ENCODE assay signal across 8 mouse cellular contexts in genomic region chr4:126096464-126097111, GRCm38 (mm10). TPM values are rescaled to one million over a fixed set of nuclear protein-coding genes. Genes with fewer than 3 reads are reported as not detected.
DNase-seq lines count a peak whose midpoint lies in the region; ATAC-seq and TF ChIP-seq lines count a peak whose summit lies in the region.

Lsm10 (plus strand) TSS chr4:126096623.

- peak; percentile 92 for DNase-seq in c-Kit-positive CD71-positive TER-119-positive erythroid progenitor cells, embryonic 14.5 days (ENCODE audit: low spot score)
- DNase-seq in heart, postnatal 10 days: peak; percentile 96
- peak; percentile 66 for DNase-seq in large intestine, adult 2 months (ENCODE audit: low read depth, low spot score)
- DNase-seq in liver, postnatal 0 days: peak; percentile 95
- DNase-seq in testis, postnatal 10 days (ENCODE audit: low spot score): peak; percentile 94

- peak within 1 kb of the TSS; percentile 90 for H3K4me3 ChIP-seq in E14TG2a.4 (replicated peaks; ENCODE audit: low read length)
- peak within 1 kb of the TSS; percentile 66 for H3K4me3 ChIP-seq in forebrain, embryonic 13.5 days
- H3K4me3 ChIP-seq in liver, postnatal 0 days (ENCODE audit: low read depth, low read length): peak within 1 kb of the TSS; percentile 60
- peak within 1 kb of the TSS; percentile 61 for H3K4me3 ChIP-seq in neural tube, embryonic 14.5 days (ENCODE audit: low read depth, low read length)

- no peaks in the 10 kb centered on the region for H3K27me3 ChIP-seq in E14TG2a.4 (ENCODE audit: insufficient read depth, low read length)
- H3K27me3 ChIP-seq in forebrain, embryonic 13.5 days: no peaks in the 10 kb centered on the region
- no peaks in the 10 kb centered on the region for H3K27me3 ChIP-seq in liver, postnatal 0 days (ENCODE audit: insufficient read depth, low read length)
- no peaks in the 10 kb centered on the region for H3K27me3 ChIP-seq in neural tube, embryonic 14.5 days (ENCODE audit: control insufficient read depth, insufficient read depth, low read length)

- H3K4me2 ChIP-seq in forebrain, embryonic 13.5 days: peak within 1 kb of the TSS; percentile 69
- peak within 1 kb of the TSS; percentile 77 for H3K4me2 ChIP-seq in liver, postnatal 0 days (ENCODE audit: low read depth, low read length)
- peak within 1 kb of the TSS; percentile 54 for H3K4me2 ChIP-seq in neural tube, embryonic 14.5 days (ENCODE audit: low read depth, low read length)

- intact Hi-C loops in heart, postnatal 10 days (cut with DNase I): no loop called here

- H3K9me3 ChIP-seq in E14TG2a.4 (ENCODE audit: low read length): no peaks in the 10 kb centered on the region
- H3K9me3 ChIP-seq in forebrain, embryonic 13.5 days (replicated peaks): no peaks in the 10 kb centered on the region
- H3K9me3 ChIP-seq in liver, postnatal 0 days (ENCODE audit: low read length): no peaks in the 10 kb centered on the region
- H3K9me3 ChIP-seq in neural tube, embryonic 14.5 days (ENCODE audit: control insufficient read depth, low read length): no peaks in the 10 kb centered on the region

- no peak for TF ChIP-seq EP300 in liver, postnatal 0 days (IDR thresholded peaks at IDR 0.05; ENCODE audit: low read depth)

- no peak for TF ChIP-seq CTCF in E14TG2a.4 (conservative IDR thresholded peaks at IDR 0.05; ENCODE audit: low read length)
- no peak for TF ChIP-seq CTCF in liver, postnatal 0 days (IDR thresholded peaks at IDR 0.05; ENCODE audit: low read depth)

- ATAC-seq in forebrain, embryonic 13.5 days: peak; percentile 99
- peak; percentile 99 for ATAC-seq in liver, postnatal 0 days
- ATAC-seq in neural tube, embryonic 14.5 days (ENCODE audit: low read depth): peak; percentile 97

- peak within 1 kb of the TSS; percentile 76 for H3K9ac ChIP-seq in forebrain, embryonic 13.5 days
- peak within 1 kb of the TSS; percentile 63 for H3K9ac ChIP-seq in liver, postnatal 0 days (replicated peaks)
- peak within 1 kb of the TSS; percentile 63 for H3K9ac ChIP-seq in neural tube, embryonic 14.5 days (replicated peaks; ENCODE audit: low read depth, low read length)

- peaks cover 39% of the 10 kb centered on the region for H3K36me3 ChIP-seq in E14TG2a.4 (ENCODE audit: insufficient read depth, low read length)
- peaks cover 17% of the 10 kb centered on the region; the same call in 1 of the 2 replicates for H3K36me3 ChIP-seq in forebrain, embryonic 13.5 days (ENCODE audit: poor library complexity, severe bottlenecking)
- 0 out of 2 replicates have a peak, but pooled peaks cover 4% of the 10 kb centered on the region for H3K36me3 ChIP-seq in liver, postnatal 0 days (replicated peaks; ENCODE audit: insufficient read depth, low read length)
- H3K36me3 ChIP-seq in neural tube, embryonic 14.5 days (ENCODE audit: control insufficient read depth, insufficient read depth, low read length): no peaks in the 10 kb centered on the region

- H3K27ac ChIP-seq in forebrain, embryonic 13.5 days: peak within 1 kb of the TSS; percentile 81
- peak within 1 kb of the TSS; percentile 37; the same call in 1 of the 2 replicates for H3K27ac ChIP-seq in liver, postnatal 0 days (ENCODE audit: low read depth)
- peak within 1 kb of the TSS; percentile 78 for H3K27ac ChIP-seq in neural tube, embryonic 14.5 days (ENCODE audit: low read depth, low read length)

- H3K4me1 ChIP-seq in E14TG2a.4 (replicated peaks; ENCODE audit: low read depth, low read length): peaks cover 45% of the 10 kb centered on the region
- peaks cover 18% of the 10 kb centered on the region for H3K4me1 ChIP-seq in forebrain, embryonic 13.5 days
- peaks cover 36% of the 10 kb centered on the region for H3K4me1 ChIP-seq in liver, postnatal 0 days (ENCODE audit: insufficient read depth)
- no peaks in the 10 kb centered on the region for H3K4me1 ChIP-seq in neural tube, embryonic 14.5 days (ENCODE audit: control insufficient read depth, insufficient read depth, low read length)

- 3% methylated on average over 37 of the region's 37 CpGs for WGBS in forebrain, embryonic 13.5 days
- WGBS in large intestine, adult 2 months: under 1% methylated on average over 37 of the region's 37 CpGs
- 1% methylated on average over 36 of the region's 37 CpGs for WGBS in liver, postnatal 0 days (ENCODE audit: insufficient replicate concordance)
- 3% methylated on average over 36 of the region's 37 CpGs for WGBS in neural tube, embryonic 14.5 days

RNA-seq across cellular contexts. Expression of gene Lsm10, which starts in this region (rescaled TPM):
- polyA plus RNA-seq in forebrain, embryonic 13.5 days (2015; fragmentation: Nextera tagmentation; extraction: Ambion mirVana): 55.9 and 56.0 TPM in 2 replicates
- total RNA-seq in heart, postnatal 10 days (2021): 10 to 100 TPM; 11.0 to 14.3 TPM
- 30.7 and 31.3 TPM in 2 replicates for polyA plus RNA-seq in large intestine, adult 2 months (2012; rRNA removed)
- 24.7 and 27.7 TPM in 2 replicates for polyA plus RNA-seq in liver, postnatal 0 days (2015; fragmentation: Nextera tagmentation; extraction: Ambion mirVana)
- 46.4 and 48.3 TPM in 2 replicates for polyA plus RNA-seq in neural tube, embryonic 14.5 days (2014; fragmentation: Nextera tagmentation; extraction: Ambion mirVana)

Comparison
In these comparisons a context has a peak if more than half of its experiments do, and no peak if none do; other contexts are left out.
1. Peak in every context shown above with its lines: DNase-seq, ATAC-seq, H3K4me3 ChIP-seq and H3K27ac ChIP-seq.